Mouse (Mus musculus): Measurements from ENCODE around the gene 2310022B05Rik. TPM values are rescaled to one million over a fixed set of nuclear protein-coding genes. Genes with fewer than 3 reads are reported as not detected.
A peak's percentile ranks its signal among the peaks of the same experiment; 100 is the strongest.

Gene 2310022B05Rik
- polyA plus RNA-seq, 2 experiments, result 50.7 to 89.4 TPM

DNA sequence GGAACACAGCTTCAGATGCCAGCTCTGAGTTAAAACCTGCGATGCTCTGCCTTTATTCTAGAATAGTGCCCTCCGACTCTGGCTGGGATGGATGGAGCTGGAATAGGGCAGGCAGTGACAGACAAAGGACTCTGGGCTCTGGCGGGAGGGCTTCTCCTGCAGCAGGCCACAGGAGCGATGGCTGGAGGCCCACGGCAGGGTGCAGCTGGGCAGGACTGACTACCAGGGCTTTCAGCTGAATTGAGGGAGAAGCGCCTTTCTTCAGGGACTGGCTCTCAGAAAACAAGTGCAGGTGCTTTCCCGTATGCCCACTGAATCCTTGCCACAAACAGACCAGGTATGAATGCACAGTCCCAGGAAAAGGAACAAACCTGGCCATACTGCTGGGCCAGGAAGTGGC, 13.9 kb upstream of the 2310022B05Rik start:
- Histone ChIP-seq H3K4me1 (ENCODE audit: control insufficient read depth, insufficient read depth, low read length) (peaks cover 4% of the 10 kb centered on the region), H3K27ac (replicated peaks; ENCODE audit: low read depth, low read length) (peak overlapping the region; percentile 74; the same call in 1 of the 2 replicates), H3K36me3 (ENCODE audit: control insufficient read depth, insufficient read depth, low read length) (peaks cover 73% of the 10 kb centered on the region), H3K27me3 (ENCODE audit: control insufficient read depth, insufficient read depth, low read length) (no peaks in the 10 kb centered on the region), H3K9me3 (ENCODE audit: control insufficient read depth, low read length) (no peaks in the 10 kb centered on the region), H3K4me2 (replicated peaks; ENCODE audit: low read depth, low read length, severe bottlenecking) (no peak overlapping the region), H3K9ac (ENCODE audit: low read depth, low read length, severe bottlenecking) (peak overlapping the region; percentile 51), H3K4me3 (replicated peaks; ENCODE audit: low read length) (no peak overlapping the region)
- DNase-seq (ENCODE audit: low spot score) (no peak), ATAC-seq (ENCODE audit: low FRiP score, low read depth) (no peak)
- no peak for TF ChIP-seq POLR2A (IDR thresholded peaks at IDR 0.05; ENCODE audit: borderline replicate concordance, extremely low read depth, insufficient read depth, insufficient read length)
- 91% methylated on average over 7 of the region's 7 CpGs for WGBS

DNA sequence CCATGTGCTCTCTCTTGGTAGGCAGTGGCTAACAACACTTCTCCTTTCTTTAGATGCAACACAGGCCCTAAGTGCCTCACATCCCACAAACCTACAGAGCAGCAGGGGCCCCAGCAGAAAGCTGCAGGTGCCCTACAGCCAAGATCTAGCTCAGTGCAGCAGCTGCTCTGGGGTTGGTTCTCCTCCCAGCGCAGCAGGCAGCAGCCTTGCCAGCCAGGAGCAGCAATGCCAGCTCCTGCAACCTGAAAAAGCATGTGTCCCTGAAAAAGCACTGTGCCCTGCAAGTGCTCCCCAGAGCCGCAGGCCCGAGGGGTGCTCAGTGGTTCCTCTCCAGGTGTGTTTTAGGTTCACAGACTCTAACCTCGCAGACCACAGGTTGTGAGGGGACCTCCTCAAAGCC, 13.5 kb upstream of the 2310022B05Rik start:
- Histone ChIP-seq H3K9ac (ENCODE audit: low read depth, low read length, severe bottlenecking) (no peak overlapping the region; the same call in 1 of the 2 replicates), H3K4me2 (replicated peaks; ENCODE audit: low read depth, low read length, severe bottlenecking) (no peak overlapping the region), H3K4me3 (replicated peaks; ENCODE audit: low read length) (no peak overlapping the region), H3K9me3 (ENCODE audit: control insufficient read depth, low read length) (no peaks in the 10 kb centered on the region), H3K36me3 (ENCODE audit: control insufficient read depth, insufficient read depth, low read length) (peaks cover 72% of the 10 kb centered on the region), H3K27me3 (ENCODE audit: control insufficient read depth, insufficient read depth, low read length) (no peaks in the 10 kb centered on the region), H3K27ac (replicated peaks; ENCODE audit: low read depth, low read length) (no peak overlapping the region), H3K4me1 (ENCODE audit: control insufficient read depth, insufficient read depth, low read length) (peaks cover 4% of the 10 kb centered on the region)
- ATAC-seq (ENCODE audit: low FRiP score, low read depth), result no peak
- TF ChIP-seq POLR2A (IDR thresholded peaks at IDR 0.05; ENCODE audit: borderline replicate concordance, extremely low read depth, insufficient read depth, insufficient read length), result no peak
- 92% methylated on average over 4 of the region's 4 CpGs for WGBS
- no peak for DNase-seq (ENCODE audit: low spot score)

DNA sequence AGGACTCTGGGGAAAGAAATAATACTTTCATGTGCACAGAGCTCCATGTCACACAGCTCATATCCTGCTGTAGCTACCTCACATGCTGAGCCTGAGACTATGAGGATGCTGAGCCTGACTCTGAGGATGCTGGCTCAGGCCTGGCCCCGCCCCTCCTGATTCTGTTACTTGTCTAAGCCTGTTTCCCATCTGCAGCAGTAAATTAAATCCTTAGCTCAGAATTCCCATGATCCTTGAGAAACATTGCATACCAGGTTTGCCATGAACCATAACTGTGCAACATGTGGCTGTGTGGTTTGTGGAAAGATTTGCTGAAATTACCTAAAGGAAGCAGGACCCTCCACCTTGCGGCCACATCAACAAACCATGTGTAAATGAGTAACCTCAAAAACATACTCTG, 9.2 kb upstream of the 2310022B05Rik start:
- no peak overlapping the region for H3K4me2 ChIP-seq (replicated peaks; ENCODE audit: low read depth, low read length, severe bottlenecking)
- DNase-seq (ENCODE audit: low spot score), result no peak
- no peak overlapping the region for H3K9ac ChIP-seq (ENCODE audit: low read depth, low read length, severe bottlenecking)
- TF ChIP-seq POLR2A (IDR thresholded peaks at IDR 0.05; ENCODE audit: borderline replicate concordance, extremely low read depth, insufficient read depth, insufficient read length), result no peak
- no peaks in the 10 kb centered on the region for H3K27me3 ChIP-seq (ENCODE audit: control insufficient read depth, insufficient read depth, low read length)
- 70% methylated on average over 2 of the region's 2 CpGs for WGBS
- no peak overlapping the region for H3K4me3 ChIP-seq (replicated peaks; ENCODE audit: low read length)
- H3K9me3 ChIP-seq (ENCODE audit: control insufficient read depth, low read length), result no peaks in the 10 kb centered on the region
- no peak overlapping the region for H3K27ac ChIP-seq (replicated peaks; ENCODE audit: low read depth, low read length)
- peaks cover 56% of the 10 kb centered on the region for H3K36me3 ChIP-seq (ENCODE audit: control insufficient read depth, insufficient read depth, low read length)
- ATAC-seq (ENCODE audit: low FRiP score, low read depth), result no peak
- H3K4me1 ChIP-seq (ENCODE audit: control insufficient read depth, insufficient read depth, low read length), result peaks cover 3% of the 10 kb centered on the region

DNA sequence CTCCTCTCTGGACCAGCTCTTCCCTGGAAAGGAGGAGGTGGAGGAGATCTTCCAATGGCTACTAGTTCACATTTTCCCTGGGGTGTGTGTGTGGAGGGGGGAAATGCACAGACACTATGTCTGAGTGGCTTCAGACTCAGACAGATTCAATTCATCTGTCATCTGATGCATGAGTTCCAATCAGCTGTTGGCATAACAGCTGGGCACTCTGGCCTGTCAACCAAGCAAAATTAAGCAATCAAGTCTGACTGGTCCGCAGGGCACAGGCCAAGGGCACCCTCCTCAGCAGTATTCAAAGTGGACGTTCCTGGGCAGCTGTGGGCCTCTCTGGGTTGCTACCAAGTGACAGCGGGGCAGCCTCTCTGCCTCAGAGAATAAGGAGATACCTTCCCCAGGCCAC, 5.6 kb upstream of the 2310022B05Rik start:
- no peak overlapping the region for H3K27ac ChIP-seq (replicated peaks; ENCODE audit: low read depth, low read length)
- no peak overlapping the region for H3K4me3 ChIP-seq (replicated peaks; ENCODE audit: low read length)
- no peak overlapping the region for H3K9ac ChIP-seq (ENCODE audit: low read depth, low read length, severe bottlenecking)
- WGBS, result 72% methylated on average over 3 of the region's 3 CpGs
- H3K36me3 ChIP-seq (ENCODE audit: control insufficient read depth, insufficient read depth, low read length), result peaks cover 32% of the 10 kb centered on the region
- no peak overlapping the region for H3K4me2 ChIP-seq (replicated peaks; ENCODE audit: low read depth, low read length, severe bottlenecking)
- H3K9me3 ChIP-seq (ENCODE audit: control insufficient read depth, low read length), result no peaks in the 10 kb centered on the region
- no peak for TF ChIP-seq POLR2A (IDR thresholded peaks at IDR 0.05; ENCODE audit: borderline replicate concordance, extremely low read depth, insufficient read depth, insufficient read length)
- DNase-seq (ENCODE audit: low spot score) (no peak), ATAC-seq (ENCODE audit: low FRiP score, low read depth) (no peak)
- no peaks in the 10 kb centered on the region for H3K27me3 ChIP-seq (ENCODE audit: control insufficient read depth, insufficient read depth, low read length)
- peaks cover 3% of the 10 kb centered on the region; the same call in 1 of the 2 replicates for H3K4me1 ChIP-seq (ENCODE audit: control insufficient read depth, insufficient read depth, low read length)

DNA sequence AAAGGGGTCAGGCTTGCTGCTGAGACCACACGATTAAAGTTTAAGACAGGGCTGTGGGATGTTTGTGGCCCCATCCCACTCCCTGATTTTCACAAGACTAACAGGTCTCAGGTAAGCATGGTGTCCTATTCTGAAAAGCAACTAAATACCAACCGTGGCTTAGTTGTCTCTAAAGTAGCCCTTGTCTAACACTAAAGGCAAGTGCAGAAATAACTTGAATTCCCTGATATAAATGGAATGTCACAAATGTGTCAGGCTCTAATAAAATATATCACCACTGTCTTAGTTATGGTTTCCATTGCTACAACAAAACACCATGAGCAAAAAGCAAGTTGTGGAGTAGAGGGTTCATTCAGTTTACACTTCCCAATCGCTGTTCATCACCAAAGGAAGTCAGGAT, 1.2 kb upstream of the 2310022B05Rik start:
- H3K4me2 ChIP-seq (replicated peaks; ENCODE audit: low read depth, low read length, severe bottlenecking), result no peak overlapping the region
- no peaks in the 10 kb centered on the region for H3K27me3 ChIP-seq (ENCODE audit: control insufficient read depth, insufficient read depth, low read length)
- H3K9ac ChIP-seq (ENCODE audit: low read depth, low read length, severe bottlenecking), result no peak overlapping the region
- no peak for TF ChIP-seq POLR2A (IDR thresholded peaks at IDR 0.05; ENCODE audit: borderline replicate concordance, extremely low read depth, insufficient read depth, insufficient read length)
- H3K4me3 ChIP-seq (replicated peaks; ENCODE audit: low read length), result no peak overlapping the region
- DNase-seq (ENCODE audit: low spot score) (no peak), ATAC-seq (ENCODE audit: low FRiP score, low read depth) (no peak)
- no peak overlapping the region for H3K27ac ChIP-seq (replicated peaks; ENCODE audit: low read depth, low read length)
- 66% methylated on average over 3 of the region's 3 CpGs for WGBS
- peaks cover 4% of the 10 kb centered on the region; the same call in 1 of the 2 replicates for H3K36me3 ChIP-seq (ENCODE audit: control insufficient read depth, insufficient read depth, low read length)
- H3K4me1 ChIP-seq (ENCODE audit: control insufficient read depth, insufficient read depth, low read length), result peaks cover 28% of the 10 kb centered on the region
- no peaks in the 10 kb centered on the region for H3K9me3 ChIP-seq (ENCODE audit: control insufficient read depth, low read length)

DNA sequence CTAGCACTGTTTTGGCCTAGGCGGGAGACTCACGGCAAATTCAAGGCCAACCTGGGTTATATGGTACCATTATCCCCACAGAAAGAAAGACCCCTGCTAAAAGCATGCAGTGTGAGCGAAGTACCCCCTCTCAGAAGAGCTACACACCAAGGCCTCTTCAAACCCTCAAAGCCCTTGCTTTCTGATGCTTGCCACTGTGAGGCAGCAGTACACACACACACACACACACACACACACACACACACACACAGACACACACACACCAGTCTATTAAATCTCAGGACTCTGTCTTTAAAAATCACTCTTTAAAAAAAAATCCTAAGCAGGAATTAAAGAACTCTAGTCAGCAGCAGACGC, 683 bp upstream of the 2310022B05Rik start:
- H3K27ac ChIP-seq (replicated peaks; ENCODE audit: low read depth, low read length), result peak overlapping the region; percentile 88
- H3K4me3 ChIP-seq (replicated peaks; ENCODE audit: low read length), result peak overlapping the region; percentile 89
- TF ChIP-seq POLR2A (IDR thresholded peaks at IDR 0.05; ENCODE audit: borderline replicate concordance, extremely low read depth, insufficient read depth, insufficient read length), result no peak
- ATAC-seq (ENCODE audit: low FRiP score, low read depth) (no peak), DNase-seq (ENCODE audit: low spot score) (no peak)
- H3K9me3 ChIP-seq (ENCODE audit: control insufficient read depth, low read length), result no peaks in the 10 kb centered on the region
- peaks cover 31% of the 10 kb centered on the region for H3K4me1 ChIP-seq (ENCODE audit: control insufficient read depth, insufficient read depth, low read length)
- peaks cover 7% of the 10 kb centered on the region; the same call in 1 of the 2 replicates for H3K36me3 ChIP-seq (ENCODE audit: control insufficient read depth, insufficient read depth, low read length)
- peak overlapping the region; percentile 77 for H3K4me2 ChIP-seq (replicated peaks; ENCODE audit: low read depth, low read length, severe bottlenecking)
- H3K9ac ChIP-seq (ENCODE audit: low read depth, low read length, severe bottlenecking), result peak overlapping the region; percentile 89
- no peaks in the 10 kb centered on the region for H3K27me3 ChIP-seq (ENCODE audit: control insufficient read depth, insufficient read depth, low read length)
- 38% methylated on average over 4 of the region's 4 CpGs for WGBS
